Mouse (Mus musculus) neutrophil, adult 83 days (primary cell): Measurements from ENCODE around the gene Aicda. TPM values are rescaled to one million over a fixed set of nuclear protein-coding genes. Genes with fewer than 3 reads are reported as not detected.

ENCODE experiments used
- total RNA-seq, 2 experiments: library from RNA; stranded (reverse); gene quantifications; one replicate each; pipeline ENCODE4 v1.2.4; 2023

Aicda gene
- total RNA-seq = not detected

GRCm38 (mm10) chr6:122553606-122554005, at the start of gene Aicda:
TSS of gene Aicda (plus strand) at chr6:122553801.

GRCm38 (mm10) chr6:122505545-122505944, 48.1 kb upstream of the Aicda start, which contains the start of gene Mfap5:
TSS of gene Mfap5 (plus strand) at chr6:122505845.

GRCm38 (mm10) chr6:122602242-122602991, 48.8 kb downstream of the Aicda start, which contains the start of gene Apobec1:
TSS of gene Apobec1 (minus strand) at chr6:122602444.

GRCm38 (mm10) chr6:122609771-122610170, 56.2 kb downstream of the Aicda start, which contains the start of gene Gdf3:
TSS of gene Gdf3 (minus strand) at chr6:122610087.

Other genes with a start within 250 kb of the Aicda start
- 100 to 1,000 TPM; 111 to 120 TPM for gene M6pr, start 245.1 kb upstream of the Aicda start, total RNA-seq
- 10 to 100 TPM; 11.2 to 11.7 TPM for gene Phc1, start 213.2 kb upstream of the Aicda start, total RNA-seq
- not detected for gene Rimklb, start 55.0 kb upstream of the Aicda start, total RNA-seq
- not detected for gene Mfap5, start 48.0 kb upstream of the Aicda start, total RNA-seq
- 10 to 100 TPM; 86.7 to 97.1 TPM for gene Apobec1, start 48.6 kb downstream of the Aicda start, total RNA-seq
- gene Gdf3, start 56.3 kb downstream of the Aicda start, total RNA-seq = under 1 TPM; 0.42 to 0.55 TPM
- gene Dppa3, start 72.6 kb downstream of the Aicda start, total RNA-seq = not detected
- gene Nanog, start 153.7 kb downstream of the Aicda start, total RNA-seq = not detected
- 100 to 1,000 TPM; 531 to 535 TPM for gene Slc2a3, start 247.8 kb downstream of the Aicda start, total RNA-seq